Mouse (Mus musculus): ENCODE results near the gene Ppih. TPM values are rescaled to one million over a fixed set of nuclear protein-coding genes. Genes with fewer than 3 reads are reported as not detected.
A peak's percentile ranks its signal among the peaks of the same experiment; 100 is the strongest.
"Not testable (repeated sequence)": the region's sequence is repeated elsewhere in the genome, so short reads cannot be mapped to it uniquely, and the experiment has no call there.

Ppih gene
- polyA plus RNA-seq, 1 experiment: 48.4 TPM

GRCm38 (mm10) chr4:119293574-119294258, 26.6 kb downstream of the Ppih start:
- peak overlapping the region; percentile 30 for H3K27ac ChIP-seq (ENCODE audit: insufficient read depth, low read length)

GRCm38 (mm10) chr4:119292771-119293573, 27.4 kb downstream of the Ppih start:
- H3K27ac ChIP-seq (ENCODE audit: insufficient read depth, low read length): peak overlapping the region; percentile 30

More at GRCm38 (mm10) chr4:119293574-119294258, 26.6 kb downstream of the Ppih start:
- H3K4me3 ChIP-seq (ENCODE audit: insufficient read depth, low read length): peak overlapping the region; percentile 96
- TF ChIP-seq POLR2A (IDR thresholded peaks at IDR 0.05; ENCODE audit: low read depth, low read length) (no peak), CTCF (IDR thresholded peaks at IDR 0.05; ENCODE audit: borderline replicate concordance, insufficient read depth, low read length) (no peak)
- peaks cover 3% of the 10 kb centered on the region; the same call in 1 of the 2 replicates for H3K4me1 ChIP-seq (ENCODE audit: control insufficient read depth, insufficient read depth, low read length)

DNA sequence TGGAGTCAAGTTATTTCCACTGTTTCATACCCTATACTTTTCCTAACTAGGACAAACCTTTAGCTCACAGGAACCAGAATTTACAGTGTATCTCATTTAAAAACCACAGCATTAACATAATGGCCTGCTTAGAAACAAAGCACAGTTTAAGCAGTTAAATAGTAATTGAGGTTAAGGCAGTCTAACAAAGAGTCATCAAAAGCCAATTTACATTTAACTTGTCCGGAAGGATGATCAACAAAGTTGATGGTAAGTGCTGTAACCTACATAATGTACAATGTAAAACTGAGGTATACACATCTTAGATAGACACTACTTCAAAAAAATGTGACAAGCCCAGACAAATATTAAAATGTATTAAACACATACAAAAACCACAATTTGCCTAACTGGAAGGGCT, 28.4 kb downstream of the Ppih start:
- Histone ChIP-seq H3K4me1 (ENCODE audit: control insufficient read depth, insufficient read depth, low read length) (peaks cover 8% of the 10 kb centered on the region; the same call in 1 of the 2 replicates), H3K4me3 (ENCODE audit: insufficient read depth, low read length) (peak overlapping the region; percentile 96), H3K27ac (ENCODE audit: insufficient read depth, low read length) (no peak overlapping the region)
- TF ChIP-seq CTCF (IDR thresholded peaks at IDR 0.05; ENCODE audit: borderline replicate concordance, insufficient read depth, low read length): no peak
- no peak for TF ChIP-seq POLR2A (IDR thresholded peaks at IDR 0.05; ENCODE audit: low read depth, low read length)

More at GRCm38 (mm10) chr4:119292771-119293573, 27.4 kb downstream of the Ppih start:
- Histone ChIP-seq H3K4me3 (ENCODE audit: insufficient read depth, low read length) (peak overlapping the region; percentile 96), H3K4me1 (ENCODE audit: control insufficient read depth, insufficient read depth, low read length) (peaks cover 4% of the 10 kb centered on the region; the same call in 1 of the 2 replicates)
- TF ChIP-seq POLR2A (IDR thresholded peaks at IDR 0.05; ENCODE audit: low read depth, low read length): no peak
- TF ChIP-seq CTCF (IDR thresholded peaks at IDR 0.05; ENCODE audit: borderline replicate concordance, insufficient read depth, low read length): no peak

- TF ChIP-seq CTCF (IDR thresholded peaks at IDR 0.05; ENCODE audit: borderline replicate concordance, insufficient read depth, low read length) (no peak), POLR2A (IDR thresholded peaks at IDR 0.05; ENCODE audit: low read depth, low read length) (no peak)
- no peak overlapping the region for H3K4me3 ChIP-seq (ENCODE audit: insufficient read depth, low read length)
- peaks cover 4% of the 10 kb centered on the region; the same call in 1 of the 2 replicates for H3K4me1 ChIP-seq (ENCODE audit: control insufficient read depth, insufficient read depth, low read length)
- H3K27ac ChIP-seq (ENCODE audit: insufficient read depth, low read length): no peak overlapping the region
Measured at GRCm38 (mm10) chr4:119285336-119285735, 35.0 kb downstream of the Ppih start.

DNA sequence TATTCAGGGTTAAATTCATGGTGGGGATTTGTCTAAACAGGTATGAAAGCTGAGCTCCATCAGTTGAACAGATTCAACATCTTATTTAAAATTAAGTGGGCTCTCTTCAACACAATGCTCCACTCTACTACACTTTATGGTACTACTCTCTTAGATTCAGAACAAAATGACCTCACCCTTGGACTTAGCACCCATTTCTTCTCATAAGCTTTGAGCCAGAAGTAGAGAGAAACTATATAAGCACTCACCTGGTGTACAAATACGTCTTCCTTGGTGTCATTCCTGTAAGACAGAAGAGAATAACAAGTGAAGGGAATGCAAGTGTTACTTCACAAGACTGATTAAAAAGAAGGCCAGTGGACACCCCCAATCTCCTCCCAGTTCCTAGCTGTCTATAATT, 35.5 kb downstream of the Ppih start:
- no peak overlapping the region for H3K27ac ChIP-seq (ENCODE audit: insufficient read depth, low read length)
- H3K4me1 ChIP-seq (ENCODE audit: control insufficient read depth, insufficient read depth, low read length): peaks cover 4% of the 10 kb centered on the region; the same call in 1 of the 2 replicates
- no peak overlapping the region for H3K4me3 ChIP-seq (ENCODE audit: insufficient read depth, low read length)
- TF ChIP-seq POLR2A (IDR thresholded peaks at IDR 0.05; ENCODE audit: low read depth, low read length) (no peak), CTCF (IDR thresholded peaks at IDR 0.05; ENCODE audit: borderline replicate concordance, insufficient read depth, low read length) (no peak)

DNA sequence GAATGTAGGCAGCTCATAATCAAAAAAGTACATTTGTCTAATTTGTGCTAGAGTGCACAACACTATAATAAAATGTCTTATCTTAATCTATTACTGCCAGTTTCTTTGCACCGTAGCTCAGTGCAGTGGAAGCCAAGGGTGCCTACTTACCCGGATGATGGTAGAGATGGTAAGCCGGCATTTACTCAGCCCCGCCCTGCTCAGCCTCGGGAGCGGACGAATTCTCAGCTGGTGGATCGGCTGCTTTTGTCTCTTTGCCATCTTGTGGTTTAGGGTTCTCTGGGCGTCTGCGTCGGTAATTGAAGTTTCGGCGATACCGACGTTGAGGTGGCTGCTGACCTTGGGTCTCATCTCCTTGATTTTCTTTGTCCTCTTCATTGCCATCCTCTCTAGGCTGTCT, 41.6 kb downstream of the Ppih start:
- H3K4me1 ChIP-seq (ENCODE audit: control insufficient read depth, insufficient read depth, low read length); H3K27ac ChIP-seq (ENCODE audit: insufficient read depth, low read length); H3K4me3 ChIP-seq (ENCODE audit: insufficient read depth, low read length): not testable (repeated sequence)

DNA sequence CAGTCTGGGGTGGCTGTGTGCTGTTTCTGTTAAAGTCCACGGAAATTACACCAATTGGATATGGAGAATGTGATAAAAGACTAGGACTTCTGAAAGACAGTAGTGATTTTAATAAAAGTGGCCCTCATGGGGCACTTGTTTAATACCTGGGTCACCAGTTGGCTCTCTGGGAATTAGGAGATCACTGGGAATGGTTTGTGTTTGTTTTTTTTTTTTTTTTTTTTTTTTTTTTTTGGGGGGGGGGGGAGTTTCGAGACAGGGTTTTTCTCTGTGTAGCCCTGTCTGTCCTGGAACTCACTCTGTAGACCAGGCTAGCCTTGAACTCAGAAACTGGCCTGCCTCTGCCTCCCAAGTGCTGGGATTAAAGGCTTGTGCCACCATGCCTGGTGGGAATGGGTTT, 44.6 kb downstream of the Ppih start:
- Histone ChIP-seq H3K4me1 (ENCODE audit: control insufficient read depth, insufficient read depth, low read length) (no peaks in the 10 kb centered on the region), H3K27ac (ENCODE audit: insufficient read depth, low read length) (no peak overlapping the region), H3K4me3 (ENCODE audit: insufficient read depth, low read length) (no peak overlapping the region)
- TF ChIP-seq POLR2A (IDR thresholded peaks at IDR 0.05; ENCODE audit: low read depth, low read length) (no peak), CTCF (IDR thresholded peaks at IDR 0.05; ENCODE audit: borderline replicate concordance, insufficient read depth, low read length) (no peak)

DNA sequence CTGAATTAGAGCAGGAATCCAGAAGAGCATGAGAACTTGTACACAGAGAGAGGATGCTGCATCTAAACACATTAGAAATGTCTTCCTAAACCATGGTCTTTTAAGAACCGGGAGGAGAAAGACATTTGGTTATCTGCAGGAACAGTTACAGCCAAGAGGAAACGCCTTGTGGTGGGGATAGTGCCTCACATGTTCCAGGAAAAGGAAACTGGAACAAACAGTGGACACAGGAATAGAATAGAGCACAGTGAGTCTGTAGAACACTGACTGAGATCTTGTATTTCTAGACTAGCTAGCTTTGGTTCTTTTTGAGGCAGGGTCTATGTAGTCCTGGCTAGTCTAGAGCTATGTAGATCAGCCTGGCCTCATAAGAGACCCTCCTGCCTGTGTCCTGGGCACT, 45.1 kb downstream of the Ppih start:
- no peaks in the 10 kb centered on the region for H3K4me1 ChIP-seq (ENCODE audit: control insufficient read depth, insufficient read depth, low read length)
- no peak overlapping the region for H3K4me3 ChIP-seq (ENCODE audit: insufficient read depth, low read length)
- no peak overlapping the region for H3K27ac ChIP-seq (ENCODE audit: insufficient read depth, low read length)
- TF ChIP-seq CTCF (IDR thresholded peaks at IDR 0.05; ENCODE audit: borderline replicate concordance, insufficient read depth, low read length): no peak
- no peak for TF ChIP-seq POLR2A (IDR thresholded peaks at IDR 0.05; ENCODE audit: low read depth, low read length)

GRCm38 (mm10) chr4:119274627-119275026, 45.7 kb downstream of the Ppih start:
- Histone ChIP-seq H3K4me3 (ENCODE audit: insufficient read depth, low read length) (no peak overlapping the region), H3K4me1 (ENCODE audit: control insufficient read depth, insufficient read depth, low read length) (no peaks in the 10 kb centered on the region), H3K27ac (ENCODE audit: insufficient read depth, low read length) (no peak overlapping the region)
- TF ChIP-seq CTCF (IDR thresholded peaks at IDR 0.05; ENCODE audit: borderline replicate concordance, insufficient read depth, low read length): no peak
- no peak for TF ChIP-seq POLR2A (IDR thresholded peaks at IDR 0.05; ENCODE audit: low read depth, low read length)

DNA sequence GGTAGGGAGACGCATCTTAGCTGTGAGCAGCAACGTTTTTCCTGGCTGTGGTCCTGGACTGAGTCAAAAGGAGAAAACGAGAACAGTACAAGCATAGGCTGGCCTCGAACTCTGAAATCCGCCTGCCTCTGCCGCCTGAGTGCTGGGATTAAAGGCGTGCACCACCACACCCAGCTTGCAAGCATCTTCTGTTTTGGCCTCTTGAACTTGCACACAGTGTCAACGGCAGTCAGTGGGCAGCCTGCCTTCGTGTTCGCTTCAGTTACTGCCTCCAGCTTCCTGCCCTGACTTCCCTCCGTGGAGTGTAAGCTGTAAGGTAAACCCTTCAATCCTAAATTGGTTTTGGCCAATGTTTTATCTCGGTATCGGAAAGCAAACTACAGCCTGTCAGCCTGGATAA, 53.7 kb downstream of the Ppih start:
- no peak for TF ChIP-seq POLR2A (IDR thresholded peaks at IDR 0.05; ENCODE audit: low read depth, low read length)
- TF ChIP-seq CTCF (IDR thresholded peaks at IDR 0.05; ENCODE audit: borderline replicate concordance, insufficient read depth, low read length): no peak
- H3K4me3 ChIP-seq (ENCODE audit: insufficient read depth, low read length): no peak overlapping the region
- H3K4me1 ChIP-seq (ENCODE audit: control insufficient read depth, insufficient read depth, low read length): no peaks in the 10 kb centered on the region
- H3K27ac ChIP-seq (ENCODE audit: insufficient read depth, low read length): no peak overlapping the region

Measured in embryonic fibroblast, embryonic 13.5 days (primary cell).